Mouse (Mus musculus) erythroid progenitor cell, adult 5-6 weeks (primary cell): ENCODE data around the gene Zfp607a. TPM values are rescaled to one million over a fixed set of nuclear protein-coding genes. Genes with fewer than 3 reads are reported as not detected.
"Not testable (repeated sequence)": the region's sequence is repeated elsewhere in the genome, so short reads cannot be mapped to it uniquely, and the experiment has no call there.

Source experiments
- ATAC-seq: replicated peaks from 2 replicates; pipeline ENCODE4 v1.8.0; 2016; ENCODE audit warnings: moderate number of reproducible peaks, mild to moderate bottlenecking, moderate TSS enrichment, inconsistent platforms; ENCODE audit not compliant: poor library complexity, low FRiP score, severe bottlenecking
- total RNA-seq, 2 experiments: library from RNA; stranded (forward) in 1 of 2; stranded (reverse) in 1 of 2; fragments of 150-400 nt in 1 of 2; fragments of 186-747, 209-891 nt in 1 of 2; gene quantifications; 2 replicates each; pipeline versions ENCODE4 v1.2.3 to v1.2.4; 2015 to 2017; ENCODE audit warnings: low replicate concordance in 2 of 2

Zfp607a gene
- total RNA-seq (2015; ENCODE audit: low replicate concordance) (0.72 and 2.5 TPM in 2 replicates), total RNA-seq (2017; ENCODE audit: low replicate concordance) (0.51 and 2.2 TPM in 2 replicates)

- no peak for ATAC-seq
These were observed at the start of gene Zfp607a for GRCm38 (mm10) chr7:27857227-27857626. TSS of gene Zfp607a (plus strand) at chr7:27857527.

GRCm38 (mm10) chr7:27818526-27819110 is 38.7 kb upstream of the Zfp607a start:
- no peak for ATAC-seq

- ATAC-seq = no peak
These were observed 34.7 kb upstream of the Zfp607a start for GRCm38 (mm10) chr7:27822611-27823010.

- ATAC-seq = no peak
These were observed 23.2 kb upstream of the Zfp607a start for GRCm38 (mm10) chr7:27834131-27834530.

- no peak for ATAC-seq
These were observed 19.4 kb upstream of the Zfp607a start for GRCm38 (mm10) chr7:27837896-27838295.

GRCm38 (mm10) chr7:27838323-27839249 is 18.7 kb upstream of the Zfp607a start, which contains the start of gene Zfp59:
TSS of gene Zfp59 (plus strand) at chr7:27838607.
- ATAC-seq = peak; percentile 85

GRCm38 (mm10) chr7:27839596-27839995 is 17.7 kb upstream of the Zfp607a start:
- no peak for ATAC-seq

GRCm38 (mm10) chr7:27840104-27840503 is 17.2 kb upstream of the Zfp607a start:
- no peak for ATAC-seq

GRCm38 (mm10) chr7:27859301-27860251 is 2.2 kb downstream of the Zfp607a start:
- ATAC-seq = 0 out of 2 replicates have a peak, but pooled peaks have one; percentile 22

GRCm38 (mm10) chr7:27860396-27861235 is 3.3 kb downstream of the Zfp607a start:
- peak; percentile 70 for ATAC-seq

GRCm38 (mm10) chr7:27862578-27862977 is 5.3 kb downstream of the Zfp607a start:
- ATAC-seq = not testable (repeated sequence)

GRCm38 (mm10) chr7:27881721-27882120 is 24.4 kb downstream of the Zfp607a start:
- ATAC-seq = no peak

- no peak for ATAC-seq
These were observed 43.3 kb downstream of the Zfp607a start for GRCm38 (mm10) chr7:27900601-27901000.

GRCm38 (mm10) chr7:27905061-27905848 is 47.9 kb downstream of the Zfp607a start:
- ATAC-seq = no peak

GRCm38 (mm10) chr7:27910952-27911351 is 53.6 kb downstream of the Zfp607a start:
- not testable (repeated sequence) for ATAC-seq

GRCm38 (mm10) chr7:27927041-27927440 is 69.7 kb downstream of the Zfp607a start:
- not testable (repeated sequence) for ATAC-seq

- no peak for ATAC-seq
These were observed 71.7 kb downstream of the Zfp607a start, which contains the start of gene Zfp974 for GRCm38 (mm10) chr7:27928818-27929695. TSS of gene Zfp974 (minus strand) at chr7:27929460.
